Mouse (Mus musculus): Measurements from ENCODE around the gene Cnnm2.

GRCm38 (mm10) chr19:46741574-46741973, 19.8 kb upstream of the Cnnm2 start:
- TF ChIP-seq CTCF (IDR thresholded peaks at IDR 0.05; ENCODE audit: low read depth, low read length), result peak; percentile 26; the same call in 1 of the 2 replicates
- TF ChIP-seq POLR2A (IDR thresholded peaks at IDR 0.05; ENCODE audit: extremely low read depth, insufficient read depth, low read length), result no peak
